In the genomic region with DNA sequence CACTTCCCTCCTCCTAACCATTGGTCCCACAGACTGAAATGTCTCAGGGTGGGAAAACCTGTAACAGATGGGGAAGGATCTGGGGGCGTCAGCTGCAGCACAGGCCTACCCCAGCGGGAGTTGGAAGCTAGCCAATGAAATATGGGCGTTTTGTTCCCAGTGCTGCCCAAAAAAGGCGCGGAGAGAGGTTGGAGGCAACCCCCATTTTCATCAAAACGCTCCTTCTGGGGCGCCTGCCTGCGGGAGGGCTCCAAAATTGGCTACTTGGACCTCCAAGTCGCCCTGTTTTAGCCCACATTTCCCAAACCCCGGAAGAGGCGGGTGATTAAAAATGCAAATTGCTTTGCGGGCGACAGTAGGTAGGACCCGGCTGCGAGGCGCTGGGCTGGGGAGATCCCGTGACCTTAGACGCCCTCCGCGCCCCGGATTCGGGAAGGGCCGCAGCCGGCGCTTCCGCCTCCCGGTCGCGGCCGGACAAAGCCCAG, we compare ENCODE assay signal across 8 mouse cellular contexts. TPM values are rescaled to one million over a fixed set of nuclear protein-coding genes. Genes with fewer than 3 reads are reported as not detected.
DNase-seq lines count a peak whose midpoint lies in the region; ATAC-seq and TF ChIP-seq lines count a peak whose summit lies in the region.

No protein-coding gene starts in this region.

- peak overlapping the region; percentile 98 for H3K27ac ChIP-seq in lung, postnatal 0 days (ENCODE audit: low read length)
- H3K27ac ChIP-seq in midbrain, postnatal 0 days (ENCODE audit: low read depth, low read length): peak overlapping the region; percentile 86

- peak; percentile 21 for ATAC-seq in lung, postnatal 0 days
- peak; percentile 0; the same call in 1 of the 2 replicates for ATAC-seq in midbrain, postnatal 0 days (ENCODE audit: low FRiP score)
- ATAC-seq in erythroid progenitor cell, adult 5-6 weeks (replicated peaks; ENCODE audit: low FRiP score, poor library complexity, severe bottlenecking): no peak

- H3K4me3 ChIP-seq in lung, postnatal 0 days (ENCODE audit: low read depth, low read length): peak overlapping the region; percentile 90
- H3K4me3 ChIP-seq in midbrain, postnatal 0 days (ENCODE audit: low read depth, low read length): peak overlapping the region; percentile 80

- peak overlapping the region; percentile 73 for H3K4me2 ChIP-seq in lung, postnatal 0 days (replicated peaks; ENCODE audit: low read depth, low read length)
- H3K4me2 ChIP-seq in midbrain, postnatal 0 days (ENCODE audit: low read depth, low read length, poor library complexity, severe bottlenecking): peak overlapping the region; percentile 92

- TF ChIP-seq CTCF in lung, postnatal 0 days (IDR thresholded peaks at IDR 0.05): no peak
- no peak for TF ChIP-seq CTCF in midbrain, postnatal 0 days (IDR thresholded peaks at IDR 0.05)

- peaks cover 2% of the 10 kb centered on the region; the same call in 1 of the 2 replicates for H3K4me1 ChIP-seq in lung, postnatal 0 days (ENCODE audit: insufficient read depth, low read depth, low read length)
- peaks cover 2% of the 10 kb centered on the region; the same call in 1 of the 2 replicates for H3K4me1 ChIP-seq in midbrain, postnatal 0 days (ENCODE audit: insufficient read depth, low read length)

- no peak for TF ChIP-seq EP300 in lung, postnatal 0 days (IDR thresholded peaks at IDR 0.05)

- WGBS in lung, postnatal 0 days: under 1% methylated on average over 30 of the region's 30 CpGs
- under 1% methylated on average over 30 of the region's 30 CpGs for WGBS in midbrain, postnatal 0 days

- no peaks in the 10 kb centered on the region for H3K9me3 ChIP-seq in lung, postnatal 0 days (ENCODE audit: low read length)
- no peaks in the 10 kb centered on the region for H3K9me3 ChIP-seq in midbrain, postnatal 0 days (ENCODE audit: low read length)

- no peak for DNase-seq in lung, postnatal 0 days (ENCODE audit: low spot score)
- DNase-seq in lung, adult 18-20 months: no peak
- peak; percentile 85 for DNase-seq in cerebellum, adult 9-11 months
- DNase-seq in frontal cortex, postnatal 10 days (ENCODE audit: low spot score in 2 of 2): peak; percentile 73 to 77
- peak; percentile 82 to 96 for DNase-seq in left cerebral cortex, postnatal 25 days (ENCODE audit: low spot score in 2 of 2)
- DNase-seq in midbrain, postnatal 0 days (ENCODE audit: low spot score): peak; percentile 80
- DNase-seq in adrenal gland, postnatal 10 days: no peak

- no peaks in the 10 kb centered on the region for H3K36me3 ChIP-seq in lung, postnatal 0 days (ENCODE audit: insufficient read depth, low read length)
- H3K36me3 ChIP-seq in midbrain, postnatal 0 days (ENCODE audit: insufficient read depth, low read length): no peaks in the 10 kb centered on the region; the same call in 1 of the 2 replicates

- H3K27me3 ChIP-seq in lung, postnatal 0 days (replicated peaks; ENCODE audit: insufficient read depth, low read length): no peaks in the 10 kb centered on the region
- no peaks in the 10 kb centered on the region for H3K27me3 ChIP-seq in midbrain, postnatal 0 days (ENCODE audit: insufficient read depth, low read length)

- intact Hi-C loops in left cerebral cortex, postnatal 25 days (cut with DNase I): loop anchor here (1.0 to 5.0 kb wide), 4 partner anchors 19 to 356 kb away; no protein-coding TSS in a partner anchor

- H3K9ac ChIP-seq in lung, postnatal 0 days (replicated peaks; ENCODE audit: low read depth): peak overlapping the region; percentile 51
- peak overlapping the region; percentile 80 for H3K9ac ChIP-seq in midbrain, postnatal 0 days (replicated peaks; ENCODE audit: low read length, poor library complexity, severe bottlenecking)

RNA-seq across cellular contexts. Expression of a gene that starts 1.8 kb away (rescaled TPM):
- 49.7 and 63.2 TPM in 2 replicates for polyA plus RNA-seq in lung, postnatal 0 days (2015; fragmentation: Nextera tagmentation; extraction: Ambion mirVana)
- 100 to 1,000 TPM; 108 to 109 TPM for total RNA-seq in left cerebral cortex, postnatal 25 days (2021)
- total RNA-seq in midbrain, postnatal 0 days (2014; rRNA removed): 47.7 and 52.1 TPM in 2 replicates
- 23.5 and 25.4 TPM in 2 replicates for polyA plus RNA-seq in midbrain, postnatal 0 days (2015; fragmentation: Nextera tagmentation; extraction: Ambion mirVana)
- 8.4 and 27.0 TPM in 2 replicates for total RNA-seq in erythroid progenitor cell, adult 5-6 weeks (2015; ENCODE audit: low replicate concordance)
- 5.5 and 6.5 TPM in 2 replicates for total RNA-seq in erythroid progenitor cell, adult 5-6 weeks (2017; ENCODE audit: low replicate concordance)
- total RNA-seq in adrenal gland, postnatal 10 days (2021): 10 to 100 TPM; 90.0 to 93.5 TPM

Comparison
In these comparisons a context has a peak if more than half of its experiments do, and no peak if none do; other contexts are left out.
1. DNase-seq: peak in cerebellum, adult 9-11 months (single experiment), frontal cortex, postnatal 10 days (2 of 2), left cerebral cortex, postnatal 25 days (2 of 2) and midbrain, postnatal 0 days (single experiment); none in lung, postnatal 0 days (single experiment), lung, adult 18-20 months (0 of 2) and adrenal gland, postnatal 10 days (single experiment).